Mouse (Mus musculus) MEL (cell line): Measurements from ENCODE around the gene Haus2. TPM values are rescaled to one million over a fixed set of nuclear protein-coding genes. Genes with fewer than 3 reads are reported as not detected.

Experiments
- DNase-seq: peaks from one replicate; pipeline ENCODE4 v3.0.0; 2011; ENCODE audit warnings: low read depth, low spot score
- H3K27ac ChIP-seq: 2 replicates; pipeline ENCODE4 v1.5.1; 2012; ENCODE audit warnings: low read depth, mild to moderate bottlenecking, control low read depth, low read length, moderate library complexity; ENCODE audit not compliant: control insufficient read depth
- H3K27me3 ChIP-seq, 2 experiments: fragments of 150-350 bp in 1 of 2; sonication (generic) in 1 of 2; 2 replicates each; pipeline ENCODE4 v1.6.1; 2012; ENCODE audit warnings: low read length in 2 of 2, mild to moderate bottlenecking in 2 of 2, improper control_type of control experiment in 1 of 2, moderate library complexity in 1 of 2; ENCODE audit not compliant: insufficient read depth in 2 of 2, control insufficient read depth in 1 of 2
- H3K36me3 ChIP-seq, 2 experiments: 2 replicates each; pipeline ENCODE4 v1.6.1; 2012 to 2014; ENCODE audit warnings: low read length in 2 of 2, improper control_type of control experiment in 1 of 2, inconsistent platforms in 1 of 2, mild to moderate bottlenecking in 1 of 2; ENCODE audit not compliant: insufficient read depth in 2 of 2, control insufficient read depth in 1 of 2
- H3K4me1 ChIP-seq, 2 experiments: fragments of 150-350 bp in 1 of 2; sonication (generic) in 1 of 2; 2 replicates each; pipeline ENCODE4 v1.6.1; 2012; ENCODE audit warnings: low read length in 2 of 2, improper control_type of control experiment in 1 of 2, mild to moderate bottlenecking in 1 of 2; ENCODE audit not compliant: insufficient read depth in 2 of 2, control insufficient read depth in 1 of 2
- H3K4me3 ChIP-seq, 2 experiments: fragments of 150-350 bp in 1 of 2; sonication (generic) in 1 of 2; 2 replicates each; pipeline ENCODE4 v1.5.1; 2012; ENCODE audit warnings: low read depth in 2 of 2, low read length in 2 of 2, mild to moderate bottlenecking in 2 of 2, moderate library complexity in 2 of 2, control low read depth in 1 of 2, improper control_type of control experiment in 1 of 2; ENCODE audit not compliant: control insufficient read depth in 1 of 2, insufficient read depth in 1 of 2
- H3K79me2 ChIP-seq: 2 replicates; pipeline ENCODE4 v1.6.1; 2012; ENCODE audit warnings: mild to moderate bottlenecking, low read length, moderate library complexity; ENCODE audit not compliant: control insufficient read depth, poor library complexity, insufficient read depth
- H3K9ac ChIP-seq: 2 replicates; pipeline ENCODE4 v1.6.1; 2012; ENCODE audit warnings: low read depth, mild to moderate bottlenecking, control low read depth, low read length, moderate library complexity; ENCODE audit not compliant: control insufficient read depth, poor library complexity, severe bottlenecking
- H3K9me3 ChIP-seq: fragments of 150-350 bp; sonication (generic); replicated peaks from 2 replicates; pipeline ENCODE4 v1.6.1; 2012; ENCODE audit warnings: mild to moderate bottlenecking, low read length, improper control_type of control experiment, moderate library complexity; ENCODE audit not compliant: insufficient read depth
- CHD1 ChIP-seq: IDR thresholded peaks from 2 replicates; pipeline ENCODE4 v1.6.1; 2012; ENCODE audit warnings: low read depth, mild to moderate bottlenecking, inconsistent platforms, low read length, improper control_type of control experiment
- CHD2 ChIP-seq: IDR thresholded peaks from 2 replicates; pipeline ENCODE4 v1.6.1; 2011; ENCODE audit warnings: low read length, improper control_type of control experiment
- E2F4 ChIP-seq: IDR thresholded peaks from 2 replicates; pipeline ENCODE4 v1.6.1; 2011; ENCODE audit warnings: low read depth, low read length, improper control_type of control experiment, borderline replicate concordance
- EP300 ChIP-seq, 2 experiments: IDR thresholded peaks; 2 replicates each; pipeline ENCODE4 v1.6.1; 2011; ENCODE audit warnings: improper control_type of control experiment in 2 of 2, low read length in 2 of 2, low read depth in 1 of 2, mild to moderate bottlenecking in 1 of 2
- GABPA ChIP-seq: IDR thresholded peaks from 2 replicates; pipeline ENCODE4 v1.6.1; 2012; ENCODE audit warnings: low read depth, mild to moderate bottlenecking, inconsistent platforms, low read length, improper control_type of control experiment, moderate library complexity
- GATA1 ChIP-seq: IDR thresholded peaks from 2 replicates; pipeline ENCODE4 v1.6.1; 2011; ENCODE audit warnings: low read depth, low read length, improper control_type of control experiment
- HCFC1 ChIP-seq: IDR thresholded peaks from 2 replicates; pipeline ENCODE4 v1.6.1; 2012; ENCODE audit warnings: low read depth, mild to moderate bottlenecking, inconsistent platforms, low read length, improper control_type of control experiment, moderate library complexity
- JUND ChIP-seq: IDR thresholded peaks from 2 replicates; pipeline ENCODE4 v1.6.1; 2011; ENCODE audit warnings: low read depth, mild to moderate bottlenecking, improper control_type of control experiment, low read length
- KAT2A ChIP-seq: conservative IDR thresholded peaks from 2 replicates; pipeline ENCODE4 v1.6.1; 2012; ENCODE audit warnings: low read depth, low read length, improper control_type of control experiment, inconsistent platforms
- MAFK ChIP-seq: IDR thresholded peaks from 2 replicates; pipeline ENCODE4 v1.6.1; 2011; ENCODE audit warnings: low read depth, mild to moderate bottlenecking, low read length, improper control_type of control experiment, borderline replicate concordance
- MAX ChIP-seq: IDR thresholded peaks from 2 replicates; pipeline ENCODE4 v1.6.1; 2011; ENCODE audit warnings: low read length, improper control_type of control experiment
- MAZ ChIP-seq: IDR thresholded peaks from 2 replicates; pipeline ENCODE4 v1.6.1; 2012; ENCODE audit warnings: low read depth, mild to moderate bottlenecking, inconsistent platforms, low read length, improper control_type of control experiment
- MEF2A ChIP-seq: IDR thresholded peaks from 2 replicates; pipeline ENCODE4 v1.6.1; 2014; ENCODE audit warnings: low read depth, mild to moderate bottlenecking, inconsistent platforms, low read length, improper control_type of control experiment; ENCODE audit not compliant: poor library complexity, insufficient replicate concordance, severe bottlenecking; ENCODE audit errors: extremely low read depth
- MXI1 ChIP-seq: IDR thresholded peaks from 2 replicates; pipeline ENCODE4 v1.6.1; 2011; ENCODE audit warnings: mild to moderate bottlenecking, low read depth, low read length, improper control_type of control experiment
- MYB ChIP-seq: IDR thresholded peaks from 2 replicates; pipeline ENCODE4 v1.6.1; 2011; ENCODE audit warnings: mild to moderate bottlenecking, low read depth, low read length, improper control_type of control experiment
- MYC ChIP-seq: IDR thresholded peaks from 2 replicates; pipeline ENCODE4 v1.6.1; 2011; ENCODE audit warnings: low read depth, mild to moderate bottlenecking, low read length, improper control_type of control experiment, moderate library complexity
- NELFE ChIP-seq: IDR thresholded peaks from 2 replicates; pipeline ENCODE4 v1.6.1; 2011; ENCODE audit warnings: low read depth, low read length, improper control_type of control experiment
- NRF1 ChIP-seq: IDR thresholded peaks from 2 replicates; pipeline ENCODE4 v1.6.1; 2014; ENCODE audit warnings: low read depth, mild to moderate bottlenecking, inconsistent platforms, low read length, improper control_type of control experiment, moderate library complexity; ENCODE audit not compliant: poor library complexity, insufficient read depth, severe bottlenecking
- POLR2A ChIP-seq, 2 experiments: IDR thresholded peaks; 2 replicates each; pipeline ENCODE4 v1.6.1; 2011 to 2012; ENCODE audit warnings: low read length in 2 of 2, mild to moderate bottlenecking in 2 of 2, control low read depth in 1 of 2, improper control_type of control experiment in 1 of 2, low read depth in 1 of 2, moderate library complexity in 1 of 2; ENCODE audit not compliant: control insufficient read depth in 1 of 2, insufficient read depth in 1 of 2, poor library complexity in 1 of 2
- POLR2AphosphoS2 ChIP-seq: IDR thresholded peaks from 2 replicates; pipeline ENCODE4 v1.6.1; 2011; ENCODE audit warnings: low read length, improper control_type of control experiment
- POLR2AphosphoS5 ChIP-seq: IDR thresholded peaks from 2 replicates; pipeline ENCODE4 v1.6.1; 2012; ENCODE audit warnings: low read depth, borderline replicate concordance, mild to moderate bottlenecking, inconsistent platforms, low read length, moderate library complexity, mixed read lengths
- RAD21 ChIP-seq: IDR thresholded peaks from 2 replicates; pipeline ENCODE4 v1.6.1; 2011; ENCODE audit warnings: mild to moderate bottlenecking, low read depth, low read length, improper control_type of control experiment
- RCOR1 ChIP-seq: IDR thresholded peaks from 2 replicates; pipeline ENCODE4 v1.6.1; 2012; ENCODE audit warnings: low read depth, mild to moderate bottlenecking, inconsistent platforms, low read length, improper control_type of control experiment
- SMC3 ChIP-seq: IDR thresholded peaks from 2 replicates; pipeline ENCODE4 v1.6.1; 2011; ENCODE audit warnings: low read depth, low read length, improper control_type of control experiment
- TAL1 ChIP-seq: IDR thresholded peaks from 2 replicates; pipeline ENCODE4 v1.6.1; 2012; ENCODE audit warnings: mild to moderate bottlenecking, inconsistent platforms, low read length, moderate library complexity, mixed read lengths
- TBP ChIP-seq: IDR thresholded peaks from 2 replicates; pipeline ENCODE4 v1.8.0; 2011; ENCODE audit warnings: low read depth, low read length, improper control_type of control experiment
- TCF12 ChIP-seq: IDR thresholded peaks from 2 replicates; pipeline ENCODE4 v1.6.1; 2014; ENCODE audit warnings: low read depth, mild to moderate bottlenecking, inconsistent platforms, low read length, improper control_type of control experiment, moderate library complexity
- UBTF ChIP-seq: IDR thresholded peaks from 2 replicates; pipeline ENCODE4 v1.6.1; 2012; ENCODE audit warnings: low read depth, mild to moderate bottlenecking, inconsistent platforms, low read length, improper control_type of control experiment, moderate library complexity, borderline replicate concordance; ENCODE audit not compliant: insufficient read depth
- USF1 ChIP-seq: IDR thresholded peaks from 2 replicates; pipeline ENCODE4 v1.6.1; 2014; ENCODE audit warnings: low read depth, mild to moderate bottlenecking, inconsistent platforms, low read length, improper control_type of control experiment, moderate library complexity
- USF2 ChIP-seq, 2 experiments: IDR thresholded peaks; 2 replicates each; pipeline ENCODE4 v1.6.1; 2011 to 2012; ENCODE audit warnings: improper control_type of control experiment in 2 of 2, low read length in 2 of 2, borderline replicate concordance in 1 of 2, inconsistent platforms in 1 of 2, low read depth in 1 of 2, mild to moderate bottlenecking in 1 of 2; ENCODE audit not compliant: insufficient read depth in 1 of 2
- ZC3H11A ChIP-seq: IDR thresholded peaks from 2 replicates; pipeline ENCODE4 v1.6.1; 2012; ENCODE audit warnings: low read depth, mild to moderate bottlenecking, inconsistent platforms, low read length, improper control_type of control experiment
- ZKSCAN1 ChIP-seq: IDR thresholded peaks from 2 replicates; pipeline ENCODE4 v1.6.1; 2012; ENCODE audit warnings: low read depth, mild to moderate bottlenecking, inconsistent platforms, low read length, improper control_type of control experiment, moderate library complexity
- ZMIZ1 ChIP-seq: IDR thresholded peaks from 2 replicates; pipeline ENCODE4 v1.6.1; 2012; ENCODE audit warnings: low read depth, mild to moderate bottlenecking, inconsistent platforms, low read length, improper control_type of control experiment, moderate library complexity
- ZNF384 ChIP-seq: IDR thresholded peaks from 2 replicates; pipeline ENCODE4 v1.6.1; 2012; ENCODE audit warnings: low read depth, mild to moderate bottlenecking, inconsistent platforms, low read length, improper control_type of control experiment
- polyA plus RNA-seq, 2 experiments: library from polyadenylated mRNA; stranded (reverse) in 1 of 2; unstranded in 1 of 2; fragments of >175 nt in 1 of 2; fragments of >200 nt in 1 of 2; gene quantifications; 2 replicates each; pipeline versions ENCODE4 v1.2.1 to v1.2.4; 2012; ENCODE audit warnings: low replicate concordance in 2 of 2, low read depth in 1 of 2; ENCODE audit not compliant: insufficient read length in 2 of 2, insufficient read depth in 1 of 2, missing spikeins in 1 of 2
- total RNA-seq: library from RNA; depleted of rRNA; stranded (reverse); fragments of 300-350 nt; gene quantifications from 2 replicates; pipeline ENCODE4 v1.2.3, GENCODE M21; 2012; rRNA removed

The Haus2 gene
- total RNA-seq = 15.8 and 16.7 TPM in 2 replicates
- polyA plus RNA-seq = 10 to 100 TPM in 1 of 2 experiments, not detected in 1; 14.5 TPM

GRCm38 (mm10) chr2:120608830-120609723 is at the start of gene Haus2, which contains the start of gene Lrrc57:
TSS of gene Haus2 (plus strand) at chr2:120609383.
TSS of gene Lrrc57 (minus strand) at chr2:120609520.
- peak within 1 kb of the TSS; percentile 81 for H3K9ac ChIP-seq
- peaks cover 3 to 6% of the 10 kb centered on the region in 2 experiments; a peak in 3 of 4 replicates for H3K4me1 ChIP-seq
- H3K27me3 ChIP-seq = no peaks in the 10 kb centered on the region
- H3K9me3 ChIP-seq = no peaks in the 10 kb centered on the region
- peaks cover 12% of the 10 kb centered on the region for H3K79me2 ChIP-seq
- H3K27ac ChIP-seq = peak within 1 kb of the TSS; percentile 78
- H3K4me3 ChIP-seq = peak within 1 kb of the TSS; percentile 72 to 94
- DNase-seq = peak; percentile 94
- peaks cover 2 to 11% of the 10 kb centered on the region in 2 experiments; a peak in 3 of 4 replicates for H3K36me3 ChIP-seq
- TF ChIP-seq RCOR1 (no peak), NELFE (peak; percentile 88), SMC3 (no peak), E2F4 (no peak), JUND (no peak), NRF1 (no peak), MXI1 (peak; percentile 93), POLR2AphosphoS2 (peak; percentile 76), ZC3H11A (no peak), USF2 (IDR thresholded peaks at IDR 0.05; ENCODE audit: borderline replicate concordance in 1 of 2, insufficient read depth in 1 of 2, low read depth in 1 of 2, low read length in 2 of 2) (no peak), POLR2A (IDR thresholded peaks at IDR 0.05; ENCODE audit: control insufficient read depth in 1 of 2, insufficient read depth in 1 of 2, low read depth in 1 of 2, low read length in 2 of 2, poor library complexity in 1 of 2) (peak; percentile 89), USF1 (no peak), CHD2 (no peak), UBTF (peak; percentile 78; the same call in 1 of the 2 replicates), ZMIZ1 (peak; percentile 64), MAZ (peak; percentile 53; the same call in 1 of the 2 replicates), MYC (0 out of 2 replicates have a peak, but pooled peaks have one; percentile 32), KAT2A (no peak), ZNF384 (peak; percentile 21; the same call in 1 of the 2 replicates), CHD1 (no peak), TAL1 (no peak), MYB (no peak), MAX (peak; percentile 41; the same call in 1 of the 2 replicates), HCFC1 (peak; percentile 88), GATA1 (no peak), ZKSCAN1 (no peak), EP300 (IDR thresholded peaks at IDR 0.05; ENCODE audit: low read depth in 1 of 2, low read length in 2 of 2) (peak in 1 of 2 experiments; percentile 8; a peak in 1 of 4 replicates), RAD21 (no peak), POLR2AphosphoS5 (no peak), GABPA (no peak), TBP (no peak; the same call in 1 of the 2 replicates), TCF12 (0 out of 2 replicates have a peak, but pooled peaks have one; percentile 38), MAFK (no peak), MEF2A (no peak)
